Mouse (Mus musculus): ENCODE measurements at regions not wholly inside any gene's neighbourhood (a gene's known extent, or its start where the extent isn't known, plus 50 kb on each side); places are given as distances from the start of the nearest gene placed in this dataset.

DNA sequence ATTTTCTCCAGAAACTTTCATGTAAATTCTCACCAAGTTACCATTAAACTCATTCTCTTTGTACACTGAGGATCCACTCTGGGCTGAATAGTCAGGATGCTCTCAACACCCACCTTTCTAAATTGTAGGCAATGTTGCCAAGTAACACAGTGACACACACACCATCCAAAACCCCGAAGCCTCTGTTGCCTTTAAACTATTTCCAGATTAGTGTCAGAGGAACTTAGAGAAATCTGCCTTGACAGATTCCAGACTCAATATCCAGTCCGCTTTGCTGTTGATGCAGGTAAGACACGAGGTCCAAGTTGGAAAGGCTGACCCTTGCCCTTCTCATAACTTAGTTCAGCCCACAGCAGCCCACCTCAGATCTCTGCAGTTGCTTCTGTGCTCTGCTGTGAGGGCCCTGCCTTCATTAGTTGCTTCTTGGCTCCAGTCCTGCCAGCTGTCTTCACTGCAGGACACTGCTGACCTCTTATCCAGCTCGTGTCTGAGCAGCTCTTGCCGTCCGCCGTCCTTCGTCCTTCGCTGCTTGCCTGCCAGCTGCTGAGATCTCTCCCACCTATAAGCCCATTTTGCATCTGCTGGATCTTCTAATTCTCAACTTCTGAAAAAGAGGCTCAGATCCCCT, 306.4 kb upstream of the Tbl1xr1 start:
- TF ChIP-seq CTCF (IDR thresholded peaks at IDR 0.05; ENCODE audit: borderline replicate concordance, insufficient read depth, low read length) (no peak), POLR2A (IDR thresholded peaks at IDR 0.05; ENCODE audit: low read depth, low read length) (no peak)

Measured in embryonic fibroblast, embryonic 13.5 days (primary cell).